Mouse (Mus musculus) midbrain, postnatal 0 days (tissue): ENCODE results near the gene Six6. TPM values are rescaled to one million over a fixed set of nuclear protein-coding genes. Genes with fewer than 3 reads are reported as not detected.

Experiments used
- ATAC-seq: fragments of 200-750 bp; cut with Nextera tagmentation; 2 replicates; pipeline ENCODE4 v1.8.0; 2017; ENCODE audit warnings: moderate number of reproducible peaks, mild to moderate bottlenecking, moderate TSS enrichment, moderate library complexity; ENCODE audit not compliant: low FRiP score
- DNase-seq: peaks from one replicate; pipeline ENCODE4 v3.0.0-alpha.2; 2015; ENCODE audit warnings: low spot score
- H3K27ac ChIP-seq: fragments of 300-500 bp; sonication (generic); 2 replicates; pipeline ENCODE4 v1.5.1; 2014; ENCODE audit warnings: low read depth, mild to moderate bottlenecking, low read length, mixed read lengths
- H3K27me3 ChIP-seq: fragments of 300-500 bp; sonication (generic); 2 replicates; pipeline ENCODE4 v1.6.1; 2014; ENCODE audit warnings: low read length, control low read depth, mixed read lengths; ENCODE audit not compliant: insufficient read depth
- H3K36me3 ChIP-seq: fragments of 300-500 bp; sonication (generic); 2 replicates; pipeline ENCODE4 v1.6.1; 2014; ENCODE audit warnings: low read length, control low read depth, mixed read lengths; ENCODE audit not compliant: insufficient read depth
- H3K4me1 ChIP-seq: fragments of 300-500 bp; sonication (generic); 2 replicates; pipeline ENCODE4 v1.6.1; 2014; ENCODE audit warnings: mild to moderate bottlenecking, control low read depth, antibody characterized with exemption, low read length, mixed read lengths; ENCODE audit not compliant: insufficient read depth
- H3K4me2 ChIP-seq: fragments of 300-500 bp; sonication (generic); 2 replicates; pipeline ENCODE4 v1.6.1; 2014; ENCODE audit warnings: low read depth, mild to moderate bottlenecking, low read length, mixed read lengths; ENCODE audit not compliant: poor library complexity, severe bottlenecking
- H3K4me3 ChIP-seq: fragments of 300-500 bp; sonication (generic); 2 replicates; pipeline ENCODE4 v1.5.1; 2014; ENCODE audit warnings: low read depth, mild to moderate bottlenecking, low read length, moderate library complexity
- H3K9ac ChIP-seq: fragments of 300-500 bp; sonication (generic); replicated peaks from 2 replicates; pipeline ENCODE4 v1.6.1; 2014; ENCODE audit warnings: mild to moderate bottlenecking, low read length, moderate library complexity, mixed read lengths; ENCODE audit not compliant: poor library complexity, severe bottlenecking
- H3K9me3 ChIP-seq: fragments of 300-500 bp; sonication (generic); 2 replicates; pipeline ENCODE4 v1.6.1; 2016; ENCODE audit warnings: low read length, control low read depth
- CTCF ChIP-seq: IDR thresholded peaks from 2 replicates; pipeline ENCODE4 v1.5.1; 2016; ENCODE audit warnings: antibody characterized with exemption, mild to moderate bottlenecking
- WGBS: fragments of 180-500 bp; shearing (Covaris S2); extraction: QIAGEN DNeasy Blood & Tissue Kit; methylation state at CpG from one replicate; pipeline ENCODE4 v1.1.7; 2014; 5-methylcytosine and 5-hydroxymethylcytosine counted together
- polyA plus RNA-seq: library from polyadenylated mRNA; unstranded; fragments of >200 nt; fragmentation: Nextera tagmentation; extraction: Ambion mirVana; gene quantifications from 2 replicates; pipeline ENCODE4 v1.2.1, GENCODE M21; 2015
- total RNA-seq: library from RNA; depleted of rRNA; stranded (reverse); fragments of >200 nt; gene quantifications from 2 replicates; pipeline ENCODE4 v1.2.3, GENCODE M21; 2014

Six6 gene
- total and polyA plus RNA-seq, 2 experiments from 2014 or later: 0.11 to 3.8 TPM

GRCm38 (mm10) chr12:72947335-72947734, 7.6 kb downstream of the Six6 start:
- no peaks in the 10 kb centered on the region for H3K36me3 ChIP-seq
- no peak overlapping the region for H3K27ac ChIP-seq
- no peak for TF ChIP-seq CTCF
- DNase-seq (no peak), ATAC-seq (no peak)
- no peaks in the 10 kb centered on the region for H3K4me1 ChIP-seq
- H3K4me2 ChIP-seq: no peak overlapping the region
- no peak overlapping the region for H3K4me3 ChIP-seq
- 13% methylated on average over 2 of the region's 2 CpGs for WGBS
- H3K9ac ChIP-seq: no peak overlapping the region
- H3K27me3 ChIP-seq: peaks cover 81% of the 10 kb centered on the region
- H3K9me3 ChIP-seq: no peaks in the 10 kb centered on the region

- Histone ChIP-seq H3K27ac (no peak overlapping the region), H3K4me3 (no peak overlapping the region), H3K4me2 (no peak overlapping the region), H3K36me3 (no peaks in the 10 kb centered on the region), H3K9me3 (no peaks in the 10 kb centered on the region), H3K27me3 (peaks cover 40% of the 10 kb centered on the region), H3K4me1 (no peaks in the 10 kb centered on the region), H3K9ac (no peak overlapping the region)
- no peak for ATAC-seq
- TF ChIP-seq CTCF: no peak
- DNase-seq: no peak
- 84% methylated on average over 5 of the region's 5 CpGs for WGBS
These were observed 13.4 kb downstream of the Six6 start for GRCm38 (mm10) chr12:72953089-72953488.

DNA sequence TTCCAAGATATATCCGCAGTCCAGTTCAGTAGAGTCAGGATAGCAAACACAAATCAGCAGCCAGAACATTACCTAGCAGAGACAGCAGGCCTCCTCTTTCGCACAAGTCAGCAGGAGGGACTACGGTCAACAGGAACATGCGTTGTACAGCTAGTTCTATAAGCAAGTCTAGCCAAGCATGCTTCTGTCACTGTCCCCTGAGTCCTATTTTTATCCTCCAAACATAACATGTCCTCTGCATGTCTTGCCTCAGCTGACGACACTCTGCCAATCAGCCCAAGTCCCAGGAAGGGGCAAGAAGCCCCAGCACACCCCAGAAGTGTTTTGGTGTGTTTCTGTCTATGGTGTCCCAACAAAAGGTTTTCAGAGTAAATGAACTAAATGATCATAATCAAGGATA, 14.2 kb downstream of the Six6 start:
- no peak overlapping the region for H3K27ac ChIP-seq
- H3K4me3 ChIP-seq: no peak overlapping the region
- DNase-seq: no peak
- peaks cover 39% of the 10 kb centered on the region for H3K27me3 ChIP-seq
- H3K36me3 ChIP-seq: no peaks in the 10 kb centered on the region
- ATAC-seq: no peak
- TF ChIP-seq CTCF: no peak
- no peaks in the 10 kb centered on the region for H3K9me3 ChIP-seq
- no peak overlapping the region for H3K4me2 ChIP-seq
- 86% methylated on average over 5 of the region's 5 CpGs for WGBS
- H3K9ac ChIP-seq: no peak overlapping the region
- H3K4me1 ChIP-seq: no peaks in the 10 kb centered on the region

- no peaks in the 10 kb centered on the region for H3K4me1 ChIP-seq
- peaks cover 35% of the 10 kb centered on the region for H3K27me3 ChIP-seq
- H3K27ac ChIP-seq: no peak overlapping the region
- TF ChIP-seq CTCF: no peak
- no peak for ATAC-seq
- WGBS: 65% methylated on average over 4 of the region's 4 CpGs
- no peak overlapping the region for H3K9ac ChIP-seq
- no peak overlapping the region for H3K4me3 ChIP-seq
- DNase-seq: no peak
- H3K9me3 ChIP-seq: no peaks in the 10 kb centered on the region
- H3K4me2 ChIP-seq: no peak overlapping the region
- no peaks in the 10 kb centered on the region for H3K36me3 ChIP-seq
These were observed 15.2 kb downstream of the Six6 start for GRCm38 (mm10) chr12:72954906-72955305.

DNA sequence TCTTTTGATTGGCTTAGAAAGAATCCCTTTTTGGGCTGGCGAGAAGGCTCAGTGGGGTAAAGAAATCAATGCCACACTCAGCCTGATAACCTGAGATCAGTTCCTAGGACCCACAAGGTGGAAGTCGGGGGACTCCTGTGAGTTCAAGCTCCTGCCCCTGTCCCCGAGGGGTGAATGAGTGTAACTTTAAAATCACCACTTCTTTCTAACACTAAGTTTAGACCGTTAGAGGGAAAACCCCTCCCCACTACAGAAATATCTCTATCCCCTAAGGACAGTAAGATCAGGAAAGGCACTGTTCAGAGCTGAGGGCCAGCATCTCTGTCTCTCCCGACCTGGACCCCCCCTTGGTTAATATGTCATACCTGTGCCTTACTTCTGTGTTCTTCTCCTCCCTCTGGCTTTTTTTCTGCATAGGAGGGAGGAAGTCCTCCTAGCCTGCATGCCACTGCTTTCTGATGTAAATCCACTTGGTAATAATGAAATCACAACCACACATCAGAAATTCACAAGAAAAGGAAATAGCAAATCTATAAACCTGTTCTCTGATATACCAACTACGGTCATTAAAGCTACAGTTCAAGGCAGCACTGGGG, 18.2 kb downstream of the Six6 start:
- ATAC-seq: no peak
- H3K27ac ChIP-seq: no peak overlapping the region
- H3K4me1 ChIP-seq: no peaks in the 10 kb centered on the region
- no peaks in the 10 kb centered on the region for H3K36me3 ChIP-seq
- no peak for TF ChIP-seq CTCF
- H3K4me2 ChIP-seq: no peak overlapping the region
- WGBS: 76% methylated on average over 6 of the region's 6 CpGs
- H3K27me3 ChIP-seq: peaks cover 24% of the 10 kb centered on the region
- no peak for DNase-seq
- no peak overlapping the region for H3K4me3 ChIP-seq
- no peak overlapping the region for H3K9ac ChIP-seq
- no peaks in the 10 kb centered on the region for H3K9me3 ChIP-seq

GRCm38 (mm10) chr12:72958446-72958845, 18.8 kb downstream of the Six6 start:
- H3K27ac ChIP-seq: no peak overlapping the region
- no peak for TF ChIP-seq CTCF

More at GRCm38 (mm10) chr12:72958446-72958845, 18.8 kb downstream of the Six6 start:
- peak; percentile 55 for DNase-seq
- Histone ChIP-seq H3K9ac (no peak overlapping the region), H3K27me3 (peaks cover 22% of the 10 kb centered on the region), H3K4me2 (no peak overlapping the region), H3K36me3 (no peaks in the 10 kb centered on the region), H3K4me3 (no peak overlapping the region), H3K9me3 (no peaks in the 10 kb centered on the region), H3K4me1 (no peaks in the 10 kb centered on the region)
- WGBS: 88% methylated on average over 3 of the region's 3 CpGs
- ATAC-seq: no peak
